27 mouse cellular contexts compared by ENCODE assay signal in the genomic region with DNA sequence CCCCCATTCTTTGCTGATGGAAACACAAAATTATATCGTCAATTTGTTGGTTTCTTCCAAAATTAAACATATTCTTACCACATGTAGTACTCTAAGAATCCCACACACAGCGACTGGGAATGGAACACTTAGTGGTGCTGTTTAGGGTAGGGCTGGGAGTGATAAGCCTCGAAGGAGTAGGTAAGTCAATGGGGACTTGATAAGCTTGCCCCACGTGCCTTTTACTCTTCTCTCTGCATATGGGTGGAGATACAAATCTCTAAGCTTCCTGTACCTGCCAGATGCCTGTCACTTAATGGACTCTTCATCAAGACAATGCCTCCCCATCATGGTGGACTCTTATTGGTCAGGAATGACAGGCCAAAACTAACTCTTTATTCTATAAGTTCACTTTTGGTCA.
"Had no signal": no experiment of that assay in that cellular context is flagged by ENCODE, and none has a peak within 500 bp of the region (broad histone marks: within the 10 kb centered on the region; RNA-seq: fewer than 3 reads in every experiment).

No protein-coding gene starts in this region.

- H3K9me3 ChIP-seq: embryonic facial prominence, embryonic 10.5 days; embryonic facial prominence, embryonic 12.5 days; embryonic facial prominence, embryonic 13.5 days; embryonic facial prominence, embryonic 15.5 days; forebrain, embryonic 10.5 days; forebrain, embryonic 12.5 days; forebrain, embryonic 13.5 days; forebrain, embryonic 15.5 days had no signal

- H3K27me3 ChIP-seq: embryonic facial prominence, embryonic 12.5 days; embryonic facial prominence, embryonic 13.5 days; embryonic facial prominence, embryonic 15.5 days; forebrain, embryonic 12.5 days; forebrain, embryonic 13.5 days; forebrain, embryonic 15.5 days had no signal

- H3K4me3 ChIP-seq: embryonic facial prominence, embryonic 10.5 days; embryonic facial prominence, embryonic 12.5 days; embryonic facial prominence, embryonic 13.5 days; embryonic facial prominence, embryonic 15.5 days; erythroblast, embryonic 14.5 days; forebrain, embryonic 10.5 days; forebrain, embryonic 12.5 days; forebrain, embryonic 13.5 days; forebrain, embryonic 15.5 days; gastrocnemius, adult 2 months; heart, adult 2 months had no signal

- H3K9ac ChIP-seq: embryonic facial prominence, embryonic 12.5 days; embryonic facial prominence, embryonic 13.5 days; embryonic facial prominence, embryonic 15.5 days; forebrain, embryonic 12.5 days; forebrain, embryonic 13.5 days; forebrain, embryonic 15.5 days; forebrain, postnatal 0 days had no signal

- H3K36me3 ChIP-seq: embryonic facial prominence, embryonic 10.5 days; embryonic facial prominence, embryonic 12.5 days; embryonic facial prominence, embryonic 13.5 days; embryonic facial prominence, embryonic 15.5 days; forebrain, embryonic 10.5 days; forebrain, embryonic 12.5 days; forebrain, embryonic 15.5 days had no signal

- ATAC-seq: forebrain, embryonic 13.5 days; forebrain, embryonic 14.5 days; forebrain, embryonic 15.5 days; forebrain, embryonic 16.5 days; forebrain, postnatal 0 days had no signal

- H3K27ac ChIP-seq: embryonic facial prominence, embryonic 10.5 days; embryonic facial prominence, embryonic 12.5 days; embryonic facial prominence, embryonic 13.5 days; embryonic facial prominence, embryonic 15.5 days; forebrain, embryonic 10.5 days; forebrain, embryonic 12.5 days; forebrain, embryonic 13.5 days; forebrain, embryonic 15.5 days; gastrocnemius, adult 2 months; heart, adult 2 months had no signal

- H3K4me1 ChIP-seq: embryonic facial prominence, embryonic 10.5 days; embryonic facial prominence, embryonic 12.5 days; embryonic facial prominence, embryonic 13.5 days; embryonic facial prominence, embryonic 15.5 days; forebrain, embryonic 12.5 days; forebrain, embryonic 13.5 days; forebrain, embryonic 15.5 days had no signal

- DNase-seq: cerebellum, adult 9-10 months; cerebellum, adult 9-11 months; cerebellum, postnatal 10 days; cerebellum, postnatal 14 days; cerebellum, postnatal 25 days; cerebellum, postnatal 36 days; embryo, embryonic 11 days; forebrain, postnatal 0 days; gastrocnemius, adult 2 months; gastrocnemius, postnatal 10 days; gastrocnemius, postnatal 14 days; gastrocnemius, postnatal 25 days; gastrocnemius, postnatal 36 days; heart, adult 11 months; heart, adult 18-20 months; heart, adult 2 months had no signal
